ENCODE assay signal across 20 mouse cellular contexts in the genomic region with DNA sequence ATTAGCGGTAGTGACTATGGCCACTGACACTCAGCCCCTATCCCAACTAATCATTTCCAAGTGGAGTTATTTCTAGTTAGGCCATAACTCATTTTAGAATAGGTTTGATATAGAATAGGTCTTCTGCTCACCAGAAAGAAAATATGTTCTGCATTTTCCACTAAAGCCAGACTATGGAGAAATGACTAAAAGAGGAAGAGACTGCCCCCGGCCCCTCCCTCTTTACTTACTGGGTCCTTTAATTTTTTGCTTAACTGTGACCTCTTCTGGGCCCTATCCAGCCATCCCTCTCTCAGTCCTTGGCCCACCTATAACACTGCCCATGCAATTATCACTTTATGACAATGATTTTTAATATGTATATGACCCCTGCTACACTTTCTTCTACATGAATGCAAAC.
"Had no signal": no experiment of that assay in that cellular context is flagged by ENCODE, and none has a peak within 500 bp of the region (broad histone marks: within the 10 kb centered on the region; RNA-seq: fewer than 3 reads in every experiment).

No protein-coding gene starts in this region.

- H3K4me3 ChIP-seq: limb, embryonic 10.5 days; limb, embryonic 13.5 days; liver, embryonic 12.5 days; liver, embryonic 15.5 days; lung, embryonic 15.5 days; midbrain, embryonic 12.5 days; midbrain, embryonic 15.5 days; myocyte; neural tube, embryonic 13.5 days had no signal

- DNase-seq: kidney, postnatal 36 days; liver; lung, adult 18-20 months; lung, postnatal 10 days; lung, postnatal 36 days; right cerebral cortex, postnatal 25 days; spleen, adult 18-20 months; thymus, adult 2 months; thymus, postnatal 14 days; thymus, postnatal 4 days had no signal

- H3K4me2 ChIP-seq: limb, embryonic 13.5 days; liver, embryonic 12.5 days; liver, embryonic 15.5 days; lung, embryonic 15.5 days; midbrain, embryonic 12.5 days; midbrain, embryonic 15.5 days; neural tube, embryonic 13.5 days had no signal

- H3K27me3 ChIP-seq: limb, embryonic 13.5 days; liver, embryonic 12.5 days; liver, embryonic 15.5 days; lung, embryonic 15.5 days; midbrain, embryonic 12.5 days; midbrain, embryonic 15.5 days; neural tube, embryonic 13.5 days had no signal

- H3K9me3 ChIP-seq: limb, embryonic 10.5 days; limb, embryonic 13.5 days; liver, embryonic 12.5 days; liver, embryonic 15.5 days; lung, embryonic 15.5 days; midbrain, embryonic 12.5 days; midbrain, embryonic 15.5 days; neural tube, embryonic 13.5 days had no signal

- H3K36me3 ChIP-seq: limb, embryonic 10.5 days; limb, embryonic 13.5 days; liver, embryonic 12.5 days; liver, embryonic 15.5 days; lung, embryonic 15.5 days; midbrain, embryonic 12.5 days; midbrain, embryonic 15.5 days; neural tube, embryonic 13.5 days had no signal

- H3K27ac ChIP-seq: kidney, postnatal 0 days; limb, embryonic 10.5 days; limb, embryonic 13.5 days; liver, embryonic 12.5 days; liver, embryonic 15.5 days; lung, embryonic 15.5 days; midbrain, embryonic 12.5 days; midbrain, embryonic 15.5 days; neural tube, embryonic 13.5 days had no signal

- H3K9ac ChIP-seq: limb, embryonic 13.5 days; liver, embryonic 12.5 days; liver, embryonic 15.5 days; lung, embryonic 15.5 days; midbrain, embryonic 12.5 days; midbrain, embryonic 15.5 days; neural tube, embryonic 13.5 days had no signal

- H3K4me1 ChIP-seq: limb, embryonic 10.5 days; liver, embryonic 12.5 days; liver, embryonic 15.5 days; midbrain, embryonic 12.5 days; midbrain, embryonic 15.5 days had no signal

- ATAC-seq: liver, embryonic 12.5 days; midbrain, embryonic 15.5 days had no signal
